Mouse (Mus musculus): ENCODE data around the gene Fam84a. TPM values are rescaled to one million over a fixed set of nuclear protein-coding genes. Genes with fewer than 3 reads are reported as not detected.
A peak's percentile ranks its signal among the peaks of the same experiment; 100 is the strongest.

Gene Fam84a
- total RNA-seq (2021): 10 to 100 TPM; 87.5 to 89.6 TPM
- long read RNA-seq, experiment 1, full-length matches to known transcripts: 133 of 203 reads
- long read RNA-seq, experiment 1, partial matches to known transcripts: 0 of 203 reads
- long read RNA-seq, experiment 1, other reads (novel, unspliced or antisense): 70 of 203 reads
- long read RNA-seq, experiment 2, full-length matches to known transcripts: 89 of 133 reads
- long read RNA-seq, experiment 2, partial matches to known transcripts: 0 of 133 reads
- long read RNA-seq, experiment 2, other reads (novel, unspliced or antisense): 44 of 133 reads

DNA sequence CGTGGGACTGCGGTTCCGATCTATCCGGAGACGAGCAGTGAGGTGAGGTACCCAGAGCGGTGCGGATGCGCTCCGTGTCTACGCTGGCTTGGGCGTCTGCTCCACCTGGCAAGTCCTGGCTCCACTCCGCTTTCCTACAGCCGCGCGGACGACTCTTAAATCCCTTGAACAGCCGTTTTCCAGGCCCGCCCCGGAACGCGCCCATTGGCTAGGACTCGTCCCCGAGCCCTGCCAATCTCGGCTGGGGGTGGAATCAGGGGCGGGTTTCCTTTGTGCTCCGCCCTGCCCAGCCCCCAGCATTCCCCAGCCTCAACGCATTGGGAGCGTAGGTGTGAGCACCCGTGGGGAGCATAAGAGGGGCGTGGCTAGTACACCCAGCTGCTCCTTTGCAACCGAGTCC lies at the start of gene Fam84a:
Gene Fam84a, minus strand, starts transcription at position 134 of the 400 bp plus-strand sequence.
- Histone ChIP-seq H3K4me3 (peak within 1 kb of the TSS; percentile 75), H3K27ac (peak within 1 kb of the TSS; percentile 88)
- no peak for TF ChIP-seq CTCF (IDR thresholded peaks at IDR 0.05)
- peak; percentile 96 for DNase-seq (ENCODE audit: extremely low spot score in 1 of 2, low spot score in 2 of 2)
- intact Hi-C loops (cut with DNase I): loop anchor here (1.0 to 10.0 kb wide), 9 partner anchors 69 to 1353 kb away; no protein-coding TSS in a partner anchor

DNA sequence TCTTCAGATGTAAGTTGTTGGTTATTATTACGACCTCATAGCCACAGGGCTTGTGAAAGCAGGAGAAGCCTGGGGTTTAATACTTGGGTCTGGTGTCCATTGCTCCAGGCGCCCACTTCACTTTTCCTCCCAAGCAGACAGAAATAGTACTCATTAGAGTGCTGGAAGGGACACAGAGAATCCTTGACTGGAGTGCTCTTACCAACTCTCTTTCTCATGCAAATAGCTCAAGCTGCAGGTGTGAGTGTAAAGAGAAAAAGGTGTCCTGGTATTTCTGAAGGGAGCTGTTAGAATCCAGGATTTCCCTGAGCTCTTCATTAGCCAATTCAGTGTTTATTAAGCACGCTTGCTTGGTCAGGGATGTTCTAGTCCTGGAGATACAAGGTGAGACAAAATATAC lies 43.6 kb upstream of the Fam84a start:
- Histone ChIP-seq H3K27ac (no peak overlapping the region), H3K4me3 (no peak overlapping the region)
- intact Hi-C loops (cut with DNase I): no loop called here
- TF ChIP-seq CTCF (IDR thresholded peaks at IDR 0.05): no peak
- no peak for DNase-seq (ENCODE audit: extremely low spot score in 1 of 2, low spot score in 2 of 2)

DNA sequence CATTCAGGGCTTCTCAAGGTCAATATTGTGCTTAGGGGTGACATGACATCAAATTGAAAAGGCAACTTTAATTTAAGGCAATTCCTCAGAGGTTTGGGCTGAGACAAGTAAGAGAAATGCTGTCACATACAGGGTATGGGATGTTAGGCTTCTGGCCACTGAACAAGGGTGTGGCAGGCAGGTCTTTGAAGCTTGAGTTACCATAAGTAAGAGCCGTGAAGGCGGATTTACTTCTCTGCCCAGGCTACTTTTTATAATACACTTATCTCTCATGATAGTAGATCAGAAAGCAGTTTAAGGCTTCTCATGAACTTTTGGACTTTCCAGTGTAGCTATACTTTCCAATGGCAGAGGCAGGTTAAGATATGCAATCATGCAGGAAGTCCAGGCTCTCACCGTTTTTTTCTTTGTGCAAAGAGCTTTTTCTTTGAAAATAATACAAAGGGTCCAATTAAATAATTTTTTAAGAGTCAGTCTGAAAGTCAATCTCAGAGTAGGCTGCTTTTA lies 34.9 kb upstream of the Fam84a start:
- Histone ChIP-seq H3K4me3 (no peak overlapping the region), H3K27ac (no peak overlapping the region)
- intact Hi-C loops (cut with DNase I): no loop called here
- no peak for DNase-seq (ENCODE audit: extremely low spot score in 1 of 2, low spot score in 2 of 2)
- no peak for TF ChIP-seq CTCF (IDR thresholded peaks at IDR 0.05)

GRCm38 (mm10) chr12:14165713-14166112 lies 13.9 kb upstream of the Fam84a start:
- intact Hi-C loops (cut with DNase I): no loop called here
- Histone ChIP-seq H3K4me3 (no peak overlapping the region), H3K27ac (no peak overlapping the region)
- TF ChIP-seq CTCF (IDR thresholded peaks at IDR 0.05): no peak
- DNase-seq (ENCODE audit: extremely low spot score in 1 of 2, low spot score in 2 of 2): no peak

DNA sequence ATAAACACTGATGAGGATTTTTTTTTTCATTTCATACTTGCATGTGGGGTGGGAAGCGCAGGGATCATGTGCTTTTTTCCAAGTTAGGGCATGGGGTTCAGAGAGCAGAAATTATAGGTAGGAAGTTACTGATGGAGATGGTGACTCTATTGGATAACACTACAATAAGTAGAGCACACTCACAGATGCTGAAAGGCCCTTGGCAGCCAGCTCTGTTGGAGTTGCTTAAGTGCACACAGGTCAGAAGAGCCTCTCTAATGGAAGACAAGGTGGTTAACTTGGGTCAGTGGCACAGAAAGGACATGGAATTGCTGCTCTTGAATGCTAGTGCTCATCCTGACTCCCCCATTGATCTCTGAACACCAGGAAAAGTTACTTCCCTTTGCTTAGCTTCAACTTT lies 13.1 kb upstream of the Fam84a start:
- intact Hi-C loops (cut with DNase I): no loop called here
- H3K27ac ChIP-seq: no peak overlapping the region
- TF ChIP-seq CTCF (IDR thresholded peaks at IDR 0.05): no peak
- no peak overlapping the region for H3K4me3 ChIP-seq
- no peak for DNase-seq (ENCODE audit: extremely low spot score in 1 of 2, low spot score in 2 of 2)

GRCm38 (mm10) chr12:14152426-14152825 lies 572 bp upstream of the Fam84a start:
- intact Hi-C loops (cut with DNase I): loop anchor here (1.0 to 10.0 kb wide), 7 partner anchors 85 to 1352 kb away; no protein-coding TSS in a partner anchor
- Histone ChIP-seq H3K4me3 (peak overlapping the region; percentile 75), H3K27ac (peak overlapping the region; percentile 44; the same call in 1 of the 2 replicates)
- DNase-seq (ENCODE audit: extremely low spot score in 1 of 2, low spot score in 2 of 2): peak; percentile 32 to 45
- TF ChIP-seq CTCF (IDR thresholded peaks at IDR 0.05): no peak

DNA sequence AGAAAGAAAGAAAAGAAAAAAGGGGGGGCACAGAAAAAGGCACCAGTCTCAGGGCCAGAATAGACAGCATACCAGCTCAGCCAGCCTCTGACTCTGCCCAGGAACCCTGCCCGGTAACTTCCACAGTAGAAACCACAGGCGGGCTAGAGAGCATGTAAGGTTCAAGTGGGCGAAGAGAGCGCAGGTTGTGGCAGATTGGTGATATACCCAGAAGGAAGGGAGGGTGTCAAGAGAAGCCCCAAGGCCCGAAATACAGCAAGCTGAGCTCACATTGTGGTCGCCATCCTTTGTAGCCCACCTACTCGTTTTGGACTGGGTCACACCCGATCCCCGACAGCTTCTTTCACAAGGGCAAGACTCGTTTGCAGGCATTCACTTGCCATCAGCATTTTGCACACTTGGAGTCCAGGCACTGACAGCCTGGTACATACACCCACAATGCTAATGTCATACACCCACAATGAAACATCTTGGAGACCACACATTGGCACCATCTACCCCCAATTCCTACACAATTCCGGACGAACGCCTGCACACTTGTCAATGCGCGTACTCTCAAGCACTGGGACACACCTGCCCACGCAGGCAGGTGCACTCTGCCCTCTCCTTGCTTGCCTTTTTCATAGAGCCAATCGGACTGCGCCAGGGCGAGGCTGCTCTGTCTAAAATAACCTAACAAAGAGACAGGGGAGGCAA lies 770 bp downstream of the Fam84a start:
- intact Hi-C loops (cut with DNase I): loop anchor here (2.0 to 10.0 kb wide), 7 partner anchors 68 to 1354 kb away; no protein-coding TSS in a partner anchor
- TF ChIP-seq CTCF (IDR thresholded peaks at IDR 0.05): no peak; the same call in 1 of the 2 replicates
- DNase-seq (ENCODE audit: extremely low spot score in 1 of 2, low spot score in 2 of 2): peak; percentile 58 to 59
- Histone ChIP-seq H3K4me3 (peak overlapping the region; percentile 75), H3K27ac (peak overlapping the region; percentile 88)

GRCm38 (mm10) chr12:14150568-14150909 lies 1.3 kb downstream of the Fam84a start:
- intact Hi-C loops (cut with DNase I): loop anchor here (2.0 to 10.0 kb wide), 7 partner anchors 68 to 1354 kb away; no protein-coding TSS in a partner anchor
- TF ChIP-seq CTCF (IDR thresholded peaks at IDR 0.05): no peak
- H3K27ac ChIP-seq: peak overlapping the region; percentile 88
- DNase-seq (ENCODE audit: extremely low spot score in 1 of 2, low spot score in 2 of 2): peak in 1 of 2 experiments; percentile 51
- H3K4me3 ChIP-seq: peak overlapping the region; percentile 75

DNA sequence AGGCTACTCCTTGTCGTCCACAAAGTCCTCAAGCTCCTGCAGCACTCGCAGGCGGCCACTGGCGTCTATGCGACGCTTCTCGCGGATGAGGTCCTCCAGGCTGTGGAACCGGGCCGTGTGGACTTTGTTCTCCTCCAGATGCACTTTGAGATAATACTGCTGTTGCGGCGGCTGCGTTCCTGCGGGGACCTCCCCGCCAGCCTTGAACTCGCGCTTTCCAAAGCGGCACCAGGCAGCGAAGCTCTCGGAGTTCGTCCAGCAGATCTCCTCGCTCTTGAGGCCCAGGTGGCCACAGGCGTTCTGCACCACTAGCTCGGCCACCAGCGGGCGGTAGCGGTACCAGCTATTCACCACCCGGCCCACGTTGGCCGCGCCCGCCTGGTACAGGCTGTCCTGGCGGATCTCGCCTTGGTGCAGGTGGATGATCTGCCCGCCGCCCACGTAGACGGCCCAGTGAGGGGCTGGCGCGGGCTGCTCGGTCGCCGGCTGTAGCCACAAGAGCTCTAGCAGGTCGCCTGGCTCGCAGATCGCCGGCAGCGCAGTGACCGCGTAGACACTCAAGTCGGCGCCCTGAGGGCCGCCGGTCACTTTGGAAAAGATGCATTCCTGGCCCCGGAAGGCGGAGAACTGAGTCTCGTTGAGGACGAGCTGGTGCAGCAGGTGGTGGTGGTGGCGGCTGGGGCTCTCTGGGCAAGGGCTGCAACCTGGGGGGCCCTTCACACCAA lies 1.8 kb downstream of the Fam84a start:
- intact Hi-C loops (cut with DNase I): loop anchor here (2.0 to 10.0 kb wide), 10 partner anchors 67 to 1355 kb away; no protein-coding TSS in a partner anchor

GRCm38 (mm10) chr12:14149022-14149842 lies 2.6 kb downstream of the Fam84a start:
- TF ChIP-seq CTCF (IDR thresholded peaks at IDR 0.05): no peak
- Histone ChIP-seq H3K4me3 (peak overlapping the region; percentile 75), H3K27ac (peak overlapping the region; percentile 88)
- DNase-seq (ENCODE audit: extremely low spot score in 1 of 2, low spot score in 2 of 2): peak; percentile 26 to 33
- intact Hi-C loops (cut with DNase I): loop anchor here (2.0 to 5.0 kb wide), 3 partner anchors 166 to 307 kb away; no protein-coding TSS in a partner anchor

More for the DNA sequence above, 1.8 kb downstream of the Fam84a start:
- Histone ChIP-seq H3K27ac (peak overlapping the region; percentile 88), H3K4me3 (peak overlapping the region; percentile 75)
- DNase-seq (ENCODE audit: extremely low spot score in 1 of 2, low spot score in 2 of 2): peak; percentile 81 to 83
- peak; percentile 65 for TF ChIP-seq CTCF (IDR thresholded peaks at IDR 0.05)

GRCm38 (mm10) chr12:14137046-14137445 lies 14.8 kb downstream of the Fam84a start:
- H3K27ac ChIP-seq: no peak overlapping the region
- DNase-seq (ENCODE audit: extremely low spot score in 1 of 2, low spot score in 2 of 2): no peak
- intact Hi-C loops (cut with DNase I): no loop called here
- H3K4me3 ChIP-seq: no peak overlapping the region
- no peak for TF ChIP-seq CTCF (IDR thresholded peaks at IDR 0.05)

All from left cerebral cortex, adult 2 months (tissue).